Mouse (Mus musculus) cortical plate, adult 2 months (tissue): ENCODE data around the gene Mapkap1.

Source experiments
- CTCF ChIP-seq: fragments of 200-500 bp; IDR thresholded peaks from 2 replicates; pipeline ENCODE4 v1.5.1; 2011; ENCODE audit warnings: mild to moderate bottlenecking, control low read depth, low read length; ENCODE audit not compliant: insufficient read depth; ENCODE audit errors: extremely low read depth
- POLR2A ChIP-seq: fragments of 200-500 bp; IDR thresholded peaks from 2 replicates; pipeline ENCODE4 v1.6.1; 2011; ENCODE audit warnings: mild to moderate bottlenecking, low read length, control low read depth; ENCODE audit not compliant: insufficient read depth; ENCODE audit errors: extremely low read depth

DNA sequence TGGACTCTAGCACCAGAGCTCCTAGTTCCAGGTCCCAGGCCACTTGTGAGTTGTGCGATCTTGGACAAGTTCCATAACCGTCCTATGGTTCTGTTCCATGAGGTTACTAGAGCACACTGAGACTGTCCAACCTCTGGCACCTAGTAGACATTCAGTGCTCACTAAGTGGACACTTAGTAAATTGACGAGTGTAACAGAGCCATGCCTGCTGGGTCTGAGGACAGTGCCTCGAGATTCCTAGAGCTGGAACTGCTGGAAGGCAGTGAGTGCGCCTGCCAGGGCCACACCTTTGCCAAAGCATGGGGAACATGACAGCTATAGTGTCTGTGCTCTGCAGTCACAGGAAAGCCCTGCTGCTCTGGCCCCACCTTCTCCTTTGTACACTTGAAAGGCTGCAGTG is 187.4 kb downstream of the Mapkap1 start:
- TF ChIP-seq CTCF: no peak
- no peak for TF ChIP-seq POLR2A
